Mouse (Mus musculus): ENCODE results near the gene Dok7.

DNA sequence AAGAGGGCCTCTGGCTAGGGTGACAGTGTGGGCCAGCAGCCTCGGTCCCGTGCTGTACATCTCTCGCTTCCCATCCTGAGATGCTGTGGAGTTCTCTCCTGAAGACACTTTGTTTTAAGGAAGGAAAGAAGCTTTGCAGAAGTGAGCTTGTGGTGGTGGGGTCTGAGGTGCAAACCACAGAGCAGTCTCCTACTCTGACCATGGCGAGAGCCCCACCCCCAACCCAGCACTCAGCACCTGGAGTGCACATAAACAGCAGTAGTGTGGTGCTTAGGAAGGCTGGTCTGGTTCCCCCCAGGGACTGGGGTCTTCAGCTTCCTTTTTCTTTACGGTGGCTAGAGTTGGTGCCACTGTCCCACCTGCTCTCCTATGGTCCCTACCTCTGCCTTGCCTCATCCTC is 21.4 kb upstream of the Dok7 start:
- TF ChIP-seq CTCF (IDR thresholded peaks at IDR 0.05; ENCODE audit: borderline replicate concordance, insufficient read depth, low read length): no peak
- no peak for TF ChIP-seq POLR2A (IDR thresholded peaks at IDR 0.05; ENCODE audit: low read depth, low read length)
